Mouse (Mus musculus) testis, postnatal 10 days (tissue): ENCODE results near the gene Babam2.
"Not testable (repeated sequence)": the region's sequence is repeated elsewhere in the genome, so short reads cannot be mapped to it uniquely, and the experiment has no call there.

Experiments used
- DNase-seq: peaks from one replicate; pipeline ENCODE4 v3.0.0; 2021; ENCODE audit warnings: low spot score

Gene Babam2

DNA sequence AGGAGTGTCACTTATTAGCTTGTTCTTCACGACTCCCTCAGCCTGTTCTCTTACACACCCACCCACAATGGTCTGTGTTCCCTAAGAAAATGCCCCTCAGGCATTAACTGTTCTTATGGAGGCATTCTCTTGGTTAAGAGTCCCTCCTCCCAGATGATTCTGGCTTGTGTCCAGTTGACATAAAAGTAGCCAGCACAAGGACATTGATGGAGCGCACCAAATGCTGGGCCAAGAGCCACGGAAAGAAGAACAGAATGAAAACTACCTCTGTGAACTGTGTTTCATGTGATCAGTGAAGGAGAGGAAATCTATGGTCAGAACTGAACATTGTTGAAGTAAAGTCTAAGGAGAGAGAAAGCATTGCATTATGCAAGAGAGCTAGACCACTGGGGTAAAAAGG, 89.7 kb downstream of the Babam2 start:
- no peak for DNase-seq

DNA sequence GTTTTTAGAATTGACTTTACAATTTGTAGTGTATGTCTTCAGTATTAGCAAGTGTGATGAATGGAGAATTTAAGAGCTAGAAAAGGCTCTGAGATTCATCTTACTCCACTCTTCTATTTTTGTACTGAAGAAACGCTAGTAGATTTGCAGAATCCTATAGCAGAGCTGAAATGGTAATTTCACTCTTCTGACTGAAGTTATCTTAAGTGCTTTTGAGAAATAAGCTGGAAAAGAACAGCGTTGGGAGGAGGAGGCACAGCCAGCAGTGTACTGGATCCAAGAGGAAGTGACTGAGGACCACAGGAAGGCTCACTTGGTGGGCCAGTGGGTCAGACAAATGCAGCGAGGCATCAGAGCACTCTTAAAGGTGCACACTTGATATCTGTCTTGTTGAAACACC, 90.1 kb downstream of the Babam2 start:
- DNase-seq = no peak

DNA sequence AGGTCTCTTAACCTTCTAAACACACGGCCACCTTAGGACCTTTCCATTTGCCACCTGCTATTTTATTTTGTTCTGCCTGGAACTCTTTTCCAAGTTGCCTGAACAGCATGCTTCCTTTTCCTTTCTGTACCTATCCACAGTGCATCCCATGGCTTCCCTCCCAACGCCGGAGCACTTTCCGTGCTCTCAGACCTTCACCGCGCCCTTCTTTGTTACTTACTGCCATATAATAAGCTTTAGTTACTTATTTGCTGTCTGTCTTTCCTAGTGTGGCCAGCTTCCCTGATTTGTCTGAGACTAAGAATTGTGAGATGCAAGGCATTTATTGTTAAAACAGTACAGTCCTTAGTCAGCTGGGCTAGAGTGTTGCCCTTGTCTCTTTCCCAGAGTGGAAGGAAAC, 94.9 kb downstream of the Babam2 start:
- DNase-seq = no peak

DNA sequence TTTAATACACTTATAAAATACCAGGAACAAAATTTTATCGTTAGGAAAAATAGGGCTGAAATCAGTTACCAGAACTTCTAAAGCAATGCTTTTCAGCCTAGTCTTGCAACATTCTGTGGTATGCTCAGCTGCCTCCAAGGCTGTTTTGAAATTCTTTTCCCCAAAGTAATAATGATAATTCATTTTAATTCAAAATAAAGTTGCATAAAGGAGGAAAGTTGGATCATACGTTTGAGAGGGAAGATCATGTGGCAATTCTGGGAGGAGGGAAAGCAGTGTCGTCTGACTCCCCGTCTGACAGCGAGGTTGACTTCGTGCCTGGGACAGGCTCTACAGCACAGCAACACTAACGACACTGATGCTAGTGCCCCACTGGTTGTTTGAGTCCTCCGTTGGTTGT, 95.4 kb downstream of the Babam2 start:
- DNase-seq = no peak

DNA sequence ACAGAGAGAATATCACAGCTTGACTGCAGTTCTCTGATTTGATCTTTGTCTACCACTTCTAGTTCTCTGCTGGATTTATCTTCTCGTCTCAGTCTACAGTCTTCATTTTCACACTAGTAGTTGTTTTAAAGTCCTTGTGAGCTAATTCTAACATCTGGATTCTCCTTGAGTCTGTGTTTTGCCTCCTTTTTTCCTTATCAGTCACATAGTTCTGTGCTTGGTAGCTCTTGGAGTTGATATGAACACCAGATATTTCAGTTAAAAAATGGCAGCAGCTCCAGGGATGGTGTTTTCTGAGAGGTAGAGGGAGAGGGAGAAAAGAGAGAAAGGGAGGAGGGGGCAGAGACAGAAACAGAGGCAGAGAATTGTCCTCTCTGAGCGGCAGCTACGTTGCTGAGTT, 97.9 kb downstream of the Babam2 start:
- DNase-seq = no peak

DNA sequence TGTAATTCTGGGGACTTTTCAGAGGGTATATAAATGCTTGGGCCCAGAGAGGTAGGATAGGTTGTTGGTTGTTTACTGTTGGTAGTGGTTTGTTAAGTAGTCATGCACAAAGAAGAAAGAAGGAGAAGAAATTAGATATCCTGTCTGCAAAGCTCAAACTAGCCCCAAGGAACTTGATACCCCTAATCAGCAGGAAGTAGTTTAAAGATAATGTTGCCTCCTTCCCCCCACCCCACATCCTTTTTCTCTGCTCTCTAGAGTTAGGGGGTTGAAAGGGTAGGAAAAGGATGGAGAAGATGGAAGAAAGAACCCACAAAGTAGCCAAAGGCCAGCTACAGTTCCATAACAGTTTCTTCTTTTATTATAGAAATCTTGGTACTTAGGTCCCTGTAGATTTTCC, 99.5 kb downstream of the Babam2 start:
- no peak for DNase-seq

DNA sequence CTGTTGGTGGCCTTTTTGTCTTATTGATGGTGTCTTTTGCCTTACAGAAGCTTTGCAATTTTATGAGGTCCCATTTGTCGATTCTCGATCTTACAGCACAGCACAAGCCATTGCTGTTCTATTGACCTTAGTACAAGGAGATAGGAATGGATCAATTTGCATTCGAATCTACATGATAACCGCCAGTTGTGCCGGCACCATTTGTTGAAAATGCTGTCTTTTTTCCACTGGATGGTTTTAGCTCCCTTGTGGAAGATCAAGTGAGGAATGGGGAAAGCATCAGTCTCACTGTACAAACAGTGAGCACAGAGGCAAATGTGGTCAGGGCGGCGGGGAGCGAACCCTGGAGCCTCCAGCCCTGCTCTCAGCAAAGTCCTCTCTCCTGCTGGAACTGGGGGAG, 106.7 kb downstream of the Babam2 start:
- not testable (repeated sequence) for DNase-seq

DNA sequence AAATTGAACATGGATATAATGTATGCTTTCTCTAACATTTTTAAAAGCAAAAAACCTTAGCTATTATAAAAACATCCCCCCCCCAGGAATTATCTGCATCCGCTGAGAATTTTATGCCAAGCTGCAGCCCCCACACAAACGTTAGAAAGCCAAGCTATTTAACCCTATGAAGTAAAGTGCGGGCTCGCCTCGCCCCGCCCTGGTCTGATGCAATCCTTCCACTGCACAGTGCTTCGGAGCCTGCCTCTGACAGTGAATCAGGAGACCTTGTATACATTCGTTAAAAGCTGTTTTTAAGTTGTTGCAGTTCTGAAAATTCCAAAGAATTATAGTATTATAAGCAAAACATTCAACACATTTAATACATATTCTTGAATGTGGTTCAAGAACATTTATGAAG, 107.3 kb downstream of the Babam2 start:
- DNase-seq = no peak

DNA sequence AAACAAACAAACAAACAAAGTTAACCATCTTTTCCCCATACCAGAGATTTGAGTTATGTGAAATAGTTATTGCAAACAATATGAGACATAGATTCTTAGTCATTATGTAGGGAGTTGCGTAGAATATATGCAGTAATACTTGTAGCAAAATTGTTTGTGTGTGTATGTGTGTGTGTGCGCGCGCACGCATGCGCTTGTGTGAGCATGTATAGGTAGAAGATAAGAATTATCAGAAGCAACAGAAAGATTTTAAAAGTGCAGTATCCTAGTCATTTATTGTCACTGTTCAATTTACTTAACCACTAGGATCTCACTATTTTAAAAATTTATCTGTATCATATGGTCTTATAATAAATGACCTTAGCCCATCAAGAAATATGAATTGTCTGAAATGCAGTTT, 109.8 kb downstream of the Babam2 start:
- no peak for DNase-seq

DNA sequence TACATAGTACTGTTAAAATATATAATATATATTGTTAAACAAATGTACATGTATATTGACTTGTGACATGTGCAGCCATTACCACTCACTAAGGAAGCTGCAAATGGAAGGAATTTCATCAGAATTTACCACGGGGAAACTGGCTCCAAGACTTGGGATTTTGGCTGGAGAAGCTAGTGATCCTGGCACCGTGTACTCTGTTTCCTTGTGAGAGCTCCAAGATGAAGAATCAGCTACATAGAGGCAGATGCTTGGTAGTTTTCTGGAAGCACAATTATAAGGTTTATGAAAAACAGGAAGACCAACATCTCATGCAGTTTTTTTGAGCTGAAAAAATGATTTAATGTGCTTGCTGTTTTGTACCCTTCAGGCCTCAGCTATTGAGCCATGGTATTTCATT, 110.8 kb downstream of the Babam2 start:
- DNase-seq = no peak

DNA sequence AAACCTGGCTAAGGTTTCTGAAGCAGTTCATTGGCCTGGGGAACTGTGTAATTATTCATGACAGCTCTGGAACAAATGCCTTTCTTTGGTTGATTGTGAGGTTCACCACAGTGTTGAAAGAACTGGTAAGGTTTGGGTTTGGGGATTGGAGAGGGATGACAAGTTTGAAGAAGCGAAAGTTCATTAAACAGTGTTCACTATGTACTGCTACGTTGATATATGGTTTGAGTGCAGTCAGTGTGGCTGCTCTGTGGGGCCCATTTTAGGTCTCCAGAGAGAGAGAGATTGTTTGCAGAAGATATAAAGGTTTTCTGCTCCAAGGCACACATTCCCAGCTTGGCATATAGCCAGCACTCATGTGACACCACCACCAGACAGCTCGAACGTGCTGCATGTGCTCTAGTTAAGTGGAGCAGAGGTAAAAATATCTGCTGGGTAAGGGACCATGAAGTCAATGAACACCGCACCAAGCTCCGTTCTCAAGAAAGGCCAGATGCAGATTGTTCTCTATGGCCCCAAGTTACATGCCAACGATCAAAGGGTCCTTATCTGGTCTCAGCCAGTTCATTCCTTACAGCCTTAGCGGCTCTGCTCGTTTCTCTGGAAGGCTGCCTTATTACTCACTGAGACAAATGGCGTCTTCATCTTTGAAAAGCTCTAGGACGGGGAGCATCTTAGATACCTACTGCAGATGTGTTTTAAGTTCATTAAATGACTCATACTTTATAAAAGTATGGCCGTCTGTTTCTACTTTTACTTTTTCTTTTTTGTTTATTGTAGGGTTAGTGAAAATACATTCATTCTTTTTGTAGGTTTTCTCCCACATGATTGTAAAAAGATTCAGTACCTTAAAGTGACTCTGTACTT, 113.5 kb downstream of the Babam2 start:
- no peak for DNase-seq

DNA sequence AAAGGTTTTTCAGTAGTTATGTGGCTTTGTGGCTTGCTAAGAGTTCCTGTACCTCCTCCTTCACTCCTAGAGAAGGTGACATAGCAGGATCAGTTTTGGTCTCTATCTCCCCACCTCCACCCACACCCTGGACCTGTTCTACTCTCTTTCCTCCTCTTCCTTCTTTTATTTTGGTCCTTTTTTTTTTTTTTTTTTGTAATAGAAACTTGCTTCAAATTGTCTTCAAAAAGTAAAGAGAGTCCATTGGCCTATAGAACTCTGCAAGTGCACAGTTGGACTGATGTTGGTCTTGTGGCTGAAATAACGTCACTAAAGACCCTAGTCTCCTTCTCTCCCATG, 114.1 kb downstream of the Babam2 start:
- DNase-seq = no peak

DNA sequence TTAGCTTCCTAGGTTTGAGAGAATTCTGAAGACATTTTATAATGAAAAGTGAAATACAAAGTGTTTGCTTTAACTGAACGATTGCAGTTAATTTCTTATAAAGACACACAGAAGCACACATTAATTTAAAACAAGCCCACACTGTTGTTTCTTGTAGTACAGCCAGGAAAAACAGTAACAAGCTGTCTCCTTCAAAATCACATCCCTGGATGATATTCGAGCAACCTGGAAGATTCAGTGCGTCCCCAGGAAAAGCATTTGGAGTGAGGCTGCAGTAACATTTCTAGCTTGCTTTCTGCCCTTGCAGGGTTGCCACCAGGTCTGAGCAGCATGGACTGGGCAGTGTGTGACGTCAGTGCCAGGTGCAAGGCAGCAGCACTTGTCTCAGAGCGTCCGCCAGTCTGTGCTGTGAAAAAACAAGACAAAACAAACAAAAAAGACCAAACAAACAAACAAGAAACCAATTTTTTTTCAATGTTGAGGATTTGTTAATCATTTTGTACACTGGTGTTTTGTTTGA, 115.7 kb downstream of the Babam2 start:
- no peak for DNase-seq

DNA sequence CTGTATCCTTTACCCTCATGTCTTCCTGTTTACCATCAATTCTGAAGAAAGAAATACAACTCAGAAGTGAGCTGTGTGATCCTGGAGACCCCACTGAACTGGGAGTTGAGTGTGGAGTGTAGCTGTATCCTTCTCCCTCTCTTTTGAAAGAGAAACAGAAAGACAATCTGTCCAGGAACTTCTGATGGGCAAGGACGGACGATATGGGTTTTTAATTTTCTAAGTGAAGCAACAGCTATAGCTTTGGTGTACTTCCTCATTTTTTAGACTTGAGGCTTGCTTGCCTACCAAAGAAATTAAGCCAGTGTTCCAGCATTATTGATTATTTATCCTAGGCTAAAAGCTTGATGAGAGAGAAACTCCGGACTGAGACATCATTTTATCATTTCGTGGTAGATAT, 116.6 kb downstream of the Babam2 start:
- DNase-seq = no peak

DNA sequence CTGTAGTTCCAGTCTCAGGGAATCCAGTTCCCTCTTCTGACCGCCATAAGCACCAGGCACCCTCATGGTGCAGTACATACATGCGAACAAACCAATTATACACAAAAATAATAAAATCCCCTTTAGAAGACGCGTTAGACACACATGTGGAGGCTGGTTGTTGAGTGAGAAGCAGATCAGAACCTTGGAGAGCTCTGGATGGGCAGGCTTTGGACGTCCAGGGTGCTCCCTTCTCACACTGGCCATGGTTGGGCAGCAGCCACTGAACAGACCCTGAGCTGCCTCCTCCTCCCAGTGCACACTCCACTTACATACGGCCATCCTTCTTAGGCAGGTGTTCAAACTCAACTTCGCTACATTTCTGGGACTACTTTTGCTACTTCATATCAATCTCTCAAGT, 117.6 kb downstream of the Babam2 start:
- no peak for DNase-seq

DNA sequence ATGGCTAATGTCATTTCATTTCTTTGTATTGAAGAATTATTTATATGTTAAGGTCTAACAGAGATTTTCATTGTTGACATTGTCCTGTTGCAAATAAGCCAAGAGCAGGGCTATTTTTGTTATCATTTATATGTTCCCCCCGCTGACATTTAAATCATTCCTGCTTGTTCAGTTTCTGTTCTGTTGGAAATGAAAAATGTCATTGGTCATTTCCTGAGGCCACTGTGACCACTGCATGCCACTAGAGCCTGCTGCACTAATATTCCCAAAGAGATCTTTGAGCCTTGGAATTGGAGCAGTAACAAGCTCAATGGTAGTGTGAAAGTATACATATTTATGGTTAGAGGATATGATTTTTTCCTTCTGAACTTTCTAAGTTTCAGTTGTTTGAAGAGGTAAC, 118.6 kb downstream of the Babam2 start:
- DNase-seq = no peak

DNA sequence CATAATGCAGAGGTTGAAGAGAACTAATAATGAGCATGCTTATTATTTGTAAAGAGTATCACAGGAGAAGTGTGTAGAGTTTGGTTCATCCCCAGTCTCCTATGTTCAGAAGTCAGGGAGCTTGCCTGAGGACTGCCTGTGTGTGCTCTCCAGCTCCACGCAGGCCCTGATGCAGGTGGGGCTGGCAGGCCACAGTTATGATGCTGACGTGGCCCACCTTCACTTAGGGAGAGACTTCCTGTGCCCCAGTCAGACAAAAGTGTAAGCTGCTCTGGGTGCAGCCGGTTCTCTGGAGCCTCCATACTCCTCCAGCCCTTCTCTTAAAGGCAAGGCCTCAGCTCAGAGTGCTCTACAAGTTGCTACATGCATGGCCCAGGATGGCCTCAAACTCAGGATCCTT, 123.3 kb downstream of the Babam2 start:
- no peak for DNase-seq

DNA sequence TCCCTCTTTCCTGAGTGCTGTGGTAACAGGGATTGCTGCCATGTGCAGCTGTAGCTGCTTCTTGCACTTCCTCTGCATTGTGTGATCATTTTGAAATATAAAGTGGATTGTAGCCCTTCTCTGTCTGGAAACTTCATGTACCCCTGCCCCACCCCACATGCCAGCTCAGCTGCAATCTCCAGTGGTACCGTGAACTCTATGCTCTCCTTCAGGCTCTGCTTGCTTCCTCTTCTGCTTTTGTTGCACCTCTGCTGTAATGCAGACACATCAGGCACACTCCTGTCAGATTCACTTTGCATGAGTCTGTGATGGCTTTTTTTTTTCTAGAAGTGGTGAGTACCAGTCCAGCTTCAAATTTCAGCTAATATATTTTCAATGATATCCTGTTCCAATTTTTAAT, 123.7 kb downstream of the Babam2 start:
- no peak for DNase-seq

DNA sequence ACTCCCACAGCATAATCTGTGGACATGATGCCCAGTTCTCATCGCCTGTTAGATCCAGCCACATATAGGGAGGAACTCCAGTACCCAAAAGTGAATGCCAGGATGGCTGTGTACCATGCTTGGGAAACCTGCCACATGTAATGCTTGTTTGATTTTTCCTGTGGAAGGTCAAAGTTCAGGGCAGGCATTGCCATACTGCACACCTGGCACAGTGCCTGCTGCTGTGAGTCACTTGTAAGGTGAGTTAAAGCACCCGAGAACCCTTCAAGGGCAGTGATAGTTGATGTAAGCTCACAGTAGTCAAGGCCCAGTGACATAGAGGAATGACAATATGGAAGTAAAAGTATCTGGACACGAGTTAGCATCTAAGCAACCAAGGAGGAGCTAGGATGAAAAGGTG, 126.2 kb downstream of the Babam2 start:
- DNase-seq = no peak

DNA sequence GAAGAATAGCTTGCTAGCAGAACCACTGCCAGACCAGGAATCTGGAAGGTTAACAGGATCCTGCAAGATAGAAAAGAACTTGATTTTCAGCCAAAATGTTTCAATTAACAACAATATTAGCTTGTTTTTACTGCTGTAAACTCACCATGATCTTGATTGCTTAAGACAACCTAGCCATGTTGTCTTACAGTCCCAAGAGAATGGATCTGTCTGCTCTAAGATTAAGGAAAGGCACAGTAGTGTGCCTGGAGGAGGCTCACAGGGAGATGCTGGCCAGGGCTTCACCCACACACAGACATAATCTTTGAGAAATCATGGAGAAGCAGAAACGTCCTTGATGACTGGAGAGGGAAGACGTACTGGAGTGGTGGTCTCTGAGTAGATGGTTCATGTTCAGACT, 126.6 kb downstream of the Babam2 start:
- no peak for DNase-seq

DNA sequence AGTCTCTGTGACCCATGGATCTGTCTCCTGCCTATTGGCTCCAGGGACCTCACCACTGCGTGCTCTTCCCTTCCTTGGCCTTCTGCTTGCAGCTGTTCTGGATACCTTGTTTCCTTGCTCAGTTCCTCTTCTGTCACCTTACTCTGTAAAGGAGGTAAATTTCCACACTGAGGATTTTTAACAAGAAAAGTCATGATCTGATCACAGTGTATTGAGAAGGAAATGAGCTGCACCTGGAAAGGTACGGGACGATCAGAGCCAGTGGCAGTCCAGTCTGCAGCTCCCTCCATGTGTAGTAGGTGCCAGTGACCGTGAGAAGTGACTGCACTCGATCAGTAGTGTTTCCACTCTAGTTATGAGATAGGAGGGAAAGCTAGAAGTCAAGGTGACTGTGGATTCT, 129.8 kb downstream of the Babam2 start:
- DNase-seq = no peak

DNA sequence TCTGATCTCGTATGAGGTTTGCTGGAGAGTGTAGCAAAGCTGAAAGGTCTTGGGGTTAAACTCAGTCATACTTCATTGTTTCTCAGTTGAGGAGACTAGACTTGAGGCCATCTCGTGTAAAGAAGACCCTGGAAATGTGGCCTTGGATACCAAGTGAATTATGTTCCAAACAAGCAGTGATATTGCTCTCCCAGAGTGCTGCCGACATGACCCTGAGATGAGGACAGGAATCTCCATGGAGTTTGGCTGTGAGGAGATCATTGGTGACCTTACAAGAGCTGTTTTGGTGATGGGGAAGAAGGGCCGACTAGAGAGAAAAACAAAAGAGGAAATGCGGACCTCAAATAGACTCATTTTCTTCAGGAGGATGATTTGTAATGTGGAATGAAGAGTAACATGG, 130.4 kb downstream of the Babam2 start:
- DNase-seq = no peak

DNA sequence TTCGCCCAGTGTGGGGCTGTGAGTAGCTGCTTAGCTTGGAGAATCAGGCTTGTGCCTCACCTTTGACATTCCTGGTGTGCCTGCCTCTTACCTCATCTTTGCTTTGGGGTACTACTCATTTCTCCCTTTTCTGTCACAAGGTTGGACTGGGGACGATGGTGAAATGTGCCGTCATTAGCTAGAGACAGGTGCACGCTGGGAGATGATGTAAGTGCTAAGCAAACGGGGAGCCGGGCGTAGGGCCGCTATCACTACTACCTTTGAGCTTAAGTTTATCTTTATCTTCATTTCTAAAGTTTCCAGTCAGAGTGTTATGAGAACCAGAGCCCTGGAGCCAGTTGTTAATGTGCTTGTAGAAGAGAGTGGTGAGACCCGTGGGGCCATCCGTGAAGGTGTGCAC, 131.3 kb downstream of the Babam2 start:
- no peak for DNase-seq

DNA sequence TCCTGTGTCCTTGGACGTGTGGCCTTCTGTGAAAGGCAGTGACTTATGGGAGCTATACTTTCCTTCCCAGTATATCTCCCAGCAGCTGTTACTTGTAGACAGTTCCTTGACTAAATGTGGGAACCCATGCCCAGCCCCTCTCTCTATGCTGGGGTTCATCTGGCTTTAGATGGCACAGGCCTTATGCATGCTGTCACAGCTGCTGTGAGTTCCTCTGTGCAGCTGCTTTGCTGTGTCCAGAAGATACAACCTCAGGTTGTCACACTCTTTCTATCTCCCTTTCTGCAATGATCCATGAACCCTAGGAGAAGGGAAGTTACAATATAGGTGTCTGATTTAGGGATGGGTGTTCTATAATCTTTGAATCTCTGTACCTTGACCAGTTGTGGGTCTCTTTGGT, 132.1 kb downstream of the Babam2 start:
- no peak for DNase-seq
